ENCODE assay signal across 8 mouse cellular contexts in genomic region chr17:55956129-55956528, GRCm38 (mm10). TPM values are rescaled to one million over a fixed set of nuclear protein-coding genes. Genes with fewer than 3 reads are reported as not detected.
A peak's percentile ranks its signal among the peaks of the same experiment; 100 is the strongest.
DNase-seq lines count a peak whose midpoint lies in the region; ATAC-seq lines count a peak whose summit lies in the region.

No protein-coding gene starts in this region.

- peak overlapping the region; percentile 48 for H3K4me3 ChIP-seq in heart, embryonic 16.5 days (ENCODE audit: low read length)
- H3K4me3 ChIP-seq in liver, embryonic 16.5 days (ENCODE audit: low read depth, low read length) = peak overlapping the region; percentile 55

- peak overlapping the region; percentile 64 for H3K4me2 ChIP-seq in heart, embryonic 16.5 days (ENCODE audit: low read depth, low read length)
- H3K4me2 ChIP-seq in liver, embryonic 16.5 days (ENCODE audit: low read depth, low read length) = peak overlapping the region; percentile 79

- WGBS in heart, embryonic 16.5 days = 1% methylated on average over 26 of the region's 26 CpGs
- 11% methylated on average over 26 of the region's 26 CpGs for WGBS in liver, embryonic 16.5 days (ENCODE audit: insufficient replicate concordance)

- H3K9ac ChIP-seq in heart, embryonic 16.5 days (ENCODE audit: low read length) = peak overlapping the region; percentile 37; the same call in 1 of the 2 replicates
- peak overlapping the region; percentile 31 for H3K9ac ChIP-seq in liver, embryonic 16.5 days (ENCODE audit: low read depth, low read length)

- H3K36me3 ChIP-seq in heart, embryonic 16.5 days (ENCODE audit: control insufficient read depth, insufficient read depth) = 0 out of 2 replicates have a peak, but pooled peaks cover 2% of the 10 kb centered on the region
- H3K36me3 ChIP-seq in liver, embryonic 16.5 days (ENCODE audit: control insufficient read depth, insufficient read depth) = no peaks in the 10 kb centered on the region

- H3K27ac ChIP-seq in heart, embryonic 16.5 days (ENCODE audit: low read length) = no peak overlapping the region
- H3K27ac ChIP-seq in liver, embryonic 16.5 days (ENCODE audit: low read length) = no peak overlapping the region

- peak; percentile 86 to 87 for DNase-seq in left cerebral cortex, adult 18-20 months (ENCODE audit: low spot score in 2 of 2)
- DNase-seq in left cerebral cortex, adult 11 months (ENCODE audit: low spot score) = no peak
- DNase-seq in cerebellum, postnatal 4 days (ENCODE audit: low spot score in 2 of 2) = peak; percentile 49 to 74
- peak; percentile 89 to 93 for DNase-seq in kidney, postnatal 4 days
- DNase-seq in ovary, postnatal 36 days (ENCODE audit: low spot score) = peak; percentile 70

- H3K4me1 ChIP-seq in heart, embryonic 16.5 days (ENCODE audit: control insufficient read depth, insufficient read depth, low read length) = peaks cover 14% of the 10 kb centered on the region
- H3K4me1 ChIP-seq in liver, embryonic 16.5 days (ENCODE audit: control insufficient read depth, low read depth, low read length) = peaks cover 30% of the 10 kb centered on the region

- H3K9me3 ChIP-seq in heart, embryonic 16.5 days (replicated peaks; ENCODE audit: control insufficient read depth, low read length) = no peaks in the 10 kb centered on the region
- no peaks in the 10 kb centered on the region for H3K9me3 ChIP-seq in liver, embryonic 16.5 days (replicated peaks; ENCODE audit: control insufficient read depth, low read length)

- no peak for ATAC-seq in heart, embryonic 16.5 days (replicated peaks; ENCODE audit: extremely low read depth, insufficient read depth, low FRiP score)
- ATAC-seq in liver, embryonic 16.5 days (ENCODE audit: low read depth) = no peak
- no peak for ATAC-seq in erythroid progenitor cell, adult 5-6 weeks (replicated peaks; ENCODE audit: low FRiP score, poor library complexity, severe bottlenecking)

- H3K27me3 ChIP-seq in heart, embryonic 16.5 days (ENCODE audit: control insufficient read depth, insufficient read depth, low read length) = peaks cover 22% of the 10 kb centered on the region
- no peaks in the 10 kb centered on the region for H3K27me3 ChIP-seq in liver, embryonic 16.5 days (ENCODE audit: control insufficient read depth, insufficient read depth, low read depth, low read length)

RNA-seq across cellular contexts. Expression of gene Yju2, which starts 2.8 kb away (rescaled TPM):
- 10 to 100 TPM; 15.0 to 15.2 TPM for total RNA-seq in left cerebral cortex, adult 18-20 months (2021)
- 18.4 and 19.3 TPM in 2 replicates for polyA plus RNA-seq in heart, embryonic 16.5 days (2015; fragmentation: Nextera tagmentation; extraction: Ambion mirVana)
- polyA plus RNA-seq in liver, embryonic 16.5 days (2015; fragmentation: Nextera tagmentation; extraction: Ambion mirVana) = 7.2 and 7.5 TPM in 2 replicates
- total RNA-seq in erythroid progenitor cell, adult 5-6 weeks (2015; ENCODE audit: low replicate concordance) = 3.8 and 5.4 TPM in 2 replicates
- 1.7 and 5.4 TPM in 2 replicates for total RNA-seq in erythroid progenitor cell, adult 5-6 weeks (2017; ENCODE audit: low replicate concordance)

RNA-seq across cellular contexts. Expression of gene Ebi3, which starts 3.7 kb away (rescaled TPM):
- total RNA-seq in left cerebral cortex, adult 18-20 months (2021) = 1 to 10 TPM; 1.3 to 1.8 TPM
- polyA plus RNA-seq in heart, embryonic 16.5 days (2015; fragmentation: Nextera tagmentation; extraction: Ambion mirVana) = 1.4 and 1.7 TPM in 2 replicates
- polyA plus RNA-seq in liver, embryonic 16.5 days (2015; fragmentation: Nextera tagmentation; extraction: Ambion mirVana) = 7.6 and 9.8 TPM in 2 replicates
- total RNA-seq in erythroid progenitor cell, adult 5-6 weeks (2015; ENCODE audit: low replicate concordance) = 5.4 and 6.8 TPM in 2 replicates
- total RNA-seq in erythroid progenitor cell, adult 5-6 weeks (2017; ENCODE audit: low replicate concordance) = 4.0 and 16.4 TPM in 2 replicates

RNA-seq across cellular contexts. Expression of gene Zfp119b, which starts 6.8 kb away (rescaled TPM):
- 1 to 10 TPM; 3.3 to 4.2 TPM for total RNA-seq in left cerebral cortex, adult 18-20 months (2021)
- polyA plus RNA-seq in heart, embryonic 16.5 days (2015; fragmentation: Nextera tagmentation; extraction: Ambion mirVana) = 4.9 and 6.5 TPM in 2 replicates
- polyA plus RNA-seq in liver, embryonic 16.5 days (2015; fragmentation: Nextera tagmentation; extraction: Ambion mirVana) = 2.5 and 2.8 TPM in 2 replicates
- total RNA-seq in erythroid progenitor cell, adult 5-6 weeks (2015; ENCODE audit: low replicate concordance) = 1.4 TPM in 1 of 2 replicates, not detected in the other
- 1.2 and 6.4 TPM in 2 replicates for total RNA-seq in erythroid progenitor cell, adult 5-6 weeks (2017; ENCODE audit: low replicate concordance)

RNA-seq across cellular contexts. Expression of gene Shd, which starts 14.1 kb away (rescaled TPM):
- 10 to 100 TPM; 39.2 to 41.0 TPM for total RNA-seq in left cerebral cortex, adult 18-20 months (2021)
- 6.6 and 6.9 TPM in 2 replicates for polyA plus RNA-seq in heart, embryonic 16.5 days (2015; fragmentation: Nextera tagmentation; extraction: Ambion mirVana)
- 0.09 and 0.18 TPM in 2 replicates for polyA plus RNA-seq in liver, embryonic 16.5 days (2015; fragmentation: Nextera tagmentation; extraction: Ambion mirVana)
- total RNA-seq in erythroid progenitor cell, adult 5-6 weeks (2015; ENCODE audit: low replicate concordance) = not detected in 2 replicates
- total RNA-seq in erythroid progenitor cell, adult 5-6 weeks (2017; ENCODE audit: low replicate concordance) = not detected in 2 replicates

RNA-seq across cellular contexts. Expression of gene Fsd1, which starts 30.2 kb away (rescaled TPM):
- 10 to 100 TPM; 81.3 to 86.5 TPM for total RNA-seq in left cerebral cortex, adult 18-20 months (2021)
- 2.3 and 3.5 TPM in 2 replicates for polyA plus RNA-seq in heart, embryonic 16.5 days (2015; fragmentation: Nextera tagmentation; extraction: Ambion mirVana)
- 0.22 and 0.26 TPM in 2 replicates for polyA plus RNA-seq in liver, embryonic 16.5 days (2015; fragmentation: Nextera tagmentation; extraction: Ambion mirVana)
- not detected in 2 replicates for total RNA-seq in erythroid progenitor cell, adult 5-6 weeks (2015; ENCODE audit: low replicate concordance)
- total RNA-seq in erythroid progenitor cell, adult 5-6 weeks (2017; ENCODE audit: low replicate concordance) = not detected in 2 replicates
